Mouse (Mus musculus) kidney, postnatal 36 days (tissue): Measurements from ENCODE around the gene Pde4d.

Experiments used
- DNase-seq, 2 experiments: peaks; one replicate each; pipeline ENCODE4 v3.0.0; 2021 to 2022; ENCODE audit warnings: mixed read lengths in 2 of 2

Pde4d gene

DNA sequence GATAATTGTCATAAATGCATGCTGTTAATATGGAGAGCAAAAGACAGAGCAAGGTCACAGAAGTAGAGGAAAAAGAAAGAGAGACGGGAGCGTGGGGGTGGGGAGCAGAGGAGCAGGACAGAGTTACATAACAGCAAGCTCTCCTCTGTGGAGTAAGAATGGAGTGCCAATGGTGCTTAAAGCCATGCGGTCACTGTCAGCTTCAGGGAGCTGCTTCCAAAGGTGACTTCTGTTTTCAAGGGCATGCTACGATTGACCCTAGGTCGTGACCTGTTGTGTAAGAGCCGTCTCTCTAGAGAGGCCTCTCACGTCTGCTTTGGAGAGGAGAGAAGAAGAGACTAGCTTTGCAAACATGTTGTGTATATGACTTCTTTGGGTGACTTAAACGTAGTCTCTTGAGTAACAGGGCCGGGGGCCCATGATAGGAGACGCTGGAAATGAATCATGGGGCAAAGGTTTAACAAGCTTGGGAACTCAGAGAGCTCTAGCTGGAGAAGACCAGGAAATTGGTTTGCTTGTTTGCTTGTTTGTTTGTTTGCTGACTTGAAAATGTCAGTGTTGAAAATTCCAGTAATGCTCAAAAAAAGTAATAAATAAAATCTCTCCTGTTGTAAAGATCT is 1186.3 kb downstream of the Pde4d start:
- peak; percentile 52 for DNase-seq

DNA sequence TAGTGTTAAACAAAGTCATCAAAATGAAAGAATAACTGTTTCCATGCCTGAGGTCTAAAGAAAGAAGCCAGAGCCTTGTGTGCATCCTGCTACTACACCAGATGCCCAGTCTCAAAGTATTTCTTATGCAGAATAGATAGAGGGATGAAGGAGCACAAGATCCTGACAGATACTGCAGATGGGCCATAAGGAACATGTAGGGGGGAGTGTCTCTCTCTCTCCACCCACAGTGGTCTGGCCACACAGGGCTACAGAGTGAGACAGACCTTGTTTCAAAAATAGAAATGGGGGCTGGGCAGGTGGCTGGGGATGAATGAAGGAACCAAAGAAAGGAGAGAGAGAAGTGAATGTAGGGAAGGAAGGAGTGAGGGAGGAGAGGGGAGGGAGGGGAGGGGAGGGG is 1188.5 kb downstream of the Pde4d start:
- DNase-seq: no peak

DNA sequence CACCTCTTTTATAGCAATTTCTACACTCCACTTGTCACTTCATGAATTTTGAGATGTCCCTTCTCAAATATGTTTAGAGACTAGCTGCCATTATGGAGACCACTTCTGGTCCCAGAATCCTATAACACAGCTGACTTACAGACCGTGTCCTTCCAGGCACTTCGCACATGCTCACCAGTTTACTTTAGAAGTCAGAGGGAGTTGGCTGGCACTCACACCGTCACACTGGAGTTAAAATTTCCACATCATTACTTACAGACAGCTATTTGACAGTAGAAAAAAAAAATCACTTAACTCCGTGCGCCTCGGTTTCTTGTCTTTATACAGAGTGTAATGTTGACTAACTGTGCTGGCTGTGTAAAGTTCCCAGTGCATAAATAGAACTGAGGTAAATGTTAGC is 1189.5 kb downstream of the Pde4d start:
- DNase-seq: no peak

GRCm38 (mm10) chr13:109641562-109641961 is 1191.8 kb downstream of the Pde4d start:
- no peak for DNase-seq

- DNase-seq: no peak
Observed at GRCm38 (mm10) chr13:109643419-109643818, 1193.7 kb downstream of the Pde4d start.

DNA sequence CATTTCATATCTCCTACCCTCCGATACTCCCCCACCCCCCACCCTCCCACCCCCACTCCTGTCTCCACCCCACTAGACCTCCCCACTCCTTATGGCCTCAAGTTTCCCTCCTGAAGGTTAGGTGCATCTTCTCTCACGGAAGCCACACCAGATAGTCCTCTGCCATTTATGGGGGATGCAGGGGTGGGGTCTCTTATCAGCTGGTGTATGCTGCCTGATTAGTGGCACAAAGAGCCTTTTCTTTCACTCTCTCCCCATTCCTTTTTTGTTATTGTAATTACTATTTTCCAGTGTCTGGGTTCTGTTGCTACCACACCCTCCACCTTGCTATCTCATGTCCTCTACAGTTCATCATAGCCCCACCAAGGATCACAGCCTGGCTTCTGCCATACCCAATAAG is 1194.3 kb downstream of the Pde4d start:
- DNase-seq: no peak

GRCm38 (mm10) chr13:109645284-109645909 is 1195.6 kb downstream of the Pde4d start:
- no peak for DNase-seq

GRCm38 (mm10) chr13:109645910-109646284 is 1196.1 kb downstream of the Pde4d start:
- no peak for DNase-seq

DNA sequence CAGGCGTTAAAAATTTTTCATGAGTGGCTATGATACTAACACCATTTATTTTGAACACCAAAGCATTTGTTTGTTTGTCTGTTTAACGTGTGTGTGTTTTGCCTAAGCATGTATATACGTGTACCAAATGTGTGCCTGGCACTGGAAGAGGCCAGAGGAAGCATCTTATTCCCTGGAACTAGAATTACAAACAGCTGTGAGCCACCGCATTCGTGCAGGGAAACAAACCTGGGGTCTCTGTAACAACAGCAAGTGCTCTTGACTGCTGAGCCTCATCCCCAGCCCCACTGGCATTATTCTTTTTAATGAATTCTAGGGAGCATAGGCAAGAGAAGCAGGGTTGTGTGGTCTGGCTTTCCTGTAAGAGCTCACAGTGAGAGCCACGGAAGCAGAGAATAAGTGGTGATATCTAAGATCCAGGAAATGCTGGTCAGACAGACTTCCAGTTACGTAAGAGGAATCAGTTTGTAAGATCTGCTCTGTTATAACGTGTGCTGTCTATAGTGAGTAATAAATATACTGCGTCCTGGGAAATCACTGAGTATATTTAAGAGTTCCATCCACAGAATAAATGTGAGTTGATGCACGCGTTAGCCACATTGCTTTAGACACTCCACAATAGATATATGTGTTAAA is 1197.0 kb downstream of the Pde4d start:
- no peak for DNase-seq

DNA sequence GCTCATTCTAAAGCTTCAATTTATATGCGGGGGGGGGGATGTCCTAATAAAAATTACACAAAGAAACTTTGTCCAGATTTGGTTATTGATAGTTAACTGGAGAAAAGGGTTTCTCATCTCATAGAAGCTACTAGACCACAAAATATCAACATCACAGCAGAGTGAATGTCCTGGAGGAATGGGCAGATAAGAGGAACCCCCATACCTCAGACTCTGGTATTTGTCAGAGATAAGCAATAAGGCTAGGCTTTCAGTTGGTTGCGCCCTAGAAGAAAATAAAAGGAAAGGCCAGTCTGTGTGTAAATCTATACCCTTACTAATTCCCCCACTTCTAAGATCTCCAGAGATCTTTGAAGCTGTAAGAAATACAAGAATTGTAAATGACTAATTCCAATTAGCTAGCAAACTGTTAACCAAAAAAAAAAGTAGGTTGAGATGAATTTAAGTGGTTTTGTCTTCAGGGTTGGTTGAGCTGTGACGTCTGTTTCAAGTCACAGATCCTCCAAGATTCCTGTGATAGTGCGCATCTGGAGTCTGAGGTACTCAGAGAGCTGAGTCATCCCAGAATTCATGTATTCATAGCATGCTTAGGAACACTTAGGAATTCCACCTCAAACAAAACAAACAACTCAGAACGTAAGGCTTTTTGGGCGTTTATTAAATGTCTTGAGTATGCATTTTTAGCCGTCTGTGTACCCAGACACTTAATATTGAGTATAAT is 1197.9 kb downstream of the Pde4d start:
- DNase-seq: no peak

GRCm38 (mm10) chr13:109648311-109648710 is 1198.6 kb downstream of the Pde4d start:
- DNase-seq: no peak

- no peak for DNase-seq
Observed at GRCm38 (mm10) chr13:109651790-109652605, 1202.2 kb downstream of the Pde4d start.

DNA sequence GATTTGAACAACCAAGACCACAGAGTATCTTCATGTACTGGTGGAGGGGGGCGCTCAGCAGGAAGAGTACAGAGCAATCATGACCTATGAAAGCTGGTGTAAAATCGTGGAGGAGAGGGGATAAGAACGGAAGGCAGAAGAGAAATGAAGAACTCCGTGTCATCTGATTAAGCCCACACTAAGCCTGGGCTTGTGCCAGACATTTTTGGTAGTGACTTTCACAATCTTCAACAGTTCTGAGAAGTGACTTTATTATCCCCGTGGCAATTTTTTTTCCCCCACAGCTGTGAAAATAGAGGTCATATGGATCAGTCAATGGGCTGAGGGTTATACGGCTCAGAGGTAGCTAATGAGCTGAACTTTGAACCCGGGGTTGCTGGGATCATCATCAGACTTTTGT is 1202.9 kb downstream of the Pde4d start:
- no peak for DNase-seq

DNA sequence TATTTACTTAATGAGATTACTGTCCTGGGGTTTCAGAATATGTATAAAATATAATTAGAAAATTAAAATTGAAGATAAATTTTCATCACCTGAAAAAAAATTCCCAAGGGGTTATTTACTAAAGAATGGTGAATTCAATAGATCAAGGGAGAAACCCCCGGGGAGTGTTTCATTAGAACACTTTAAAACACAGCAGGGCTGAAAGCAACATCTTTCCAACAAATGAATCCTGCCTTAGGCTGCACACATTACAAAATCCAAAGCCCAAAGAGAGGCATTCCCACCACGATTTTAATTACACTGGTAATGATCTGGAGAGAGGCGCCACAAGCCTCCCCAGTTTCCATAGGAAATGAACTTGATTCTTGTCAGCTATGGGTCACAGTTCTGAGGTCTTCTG is 1205.6 kb downstream of the Pde4d start:
- DNase-seq: no peak

DNA sequence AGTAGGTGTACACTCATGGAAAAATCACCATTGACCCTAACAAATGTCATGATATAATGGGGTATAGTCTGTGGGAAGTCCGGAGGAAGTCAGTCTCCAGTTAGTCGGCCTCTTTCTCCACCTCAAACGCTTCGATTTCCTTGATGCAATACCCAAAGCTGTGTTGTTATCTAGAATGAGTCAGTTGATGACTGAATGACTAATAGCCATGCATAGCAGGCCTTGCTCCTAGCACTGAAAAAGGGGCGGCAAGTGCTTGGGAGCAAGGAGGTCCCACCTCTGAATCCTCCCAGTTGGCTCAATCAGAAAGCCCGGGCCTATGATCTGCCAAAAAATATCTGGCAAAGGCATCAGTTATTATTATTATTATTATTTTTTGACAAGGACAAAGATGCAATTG is 1209.4 kb downstream of the Pde4d start:
- peak in 1 of 2 experiments; percentile 44 for DNase-seq

DNA sequence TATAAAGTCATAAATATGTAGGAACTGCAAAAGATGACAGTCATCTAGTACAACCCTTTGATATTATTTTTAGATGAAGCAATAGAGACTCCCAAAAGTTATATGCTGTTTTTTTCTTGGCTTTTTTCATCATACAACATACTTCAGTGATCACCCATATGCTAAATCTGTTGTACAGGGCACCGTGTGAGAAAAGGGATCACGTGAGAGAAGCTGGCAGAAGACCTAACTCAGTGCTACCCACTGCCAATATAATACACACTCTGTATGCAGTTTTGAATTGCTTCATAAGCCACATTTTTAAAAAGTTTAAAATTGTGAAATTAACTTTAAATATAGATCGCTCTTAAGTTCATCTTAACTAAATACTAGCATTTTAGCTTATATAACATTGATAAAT is 1211.6 kb downstream of the Pde4d start:
- no peak for DNase-seq

DNA sequence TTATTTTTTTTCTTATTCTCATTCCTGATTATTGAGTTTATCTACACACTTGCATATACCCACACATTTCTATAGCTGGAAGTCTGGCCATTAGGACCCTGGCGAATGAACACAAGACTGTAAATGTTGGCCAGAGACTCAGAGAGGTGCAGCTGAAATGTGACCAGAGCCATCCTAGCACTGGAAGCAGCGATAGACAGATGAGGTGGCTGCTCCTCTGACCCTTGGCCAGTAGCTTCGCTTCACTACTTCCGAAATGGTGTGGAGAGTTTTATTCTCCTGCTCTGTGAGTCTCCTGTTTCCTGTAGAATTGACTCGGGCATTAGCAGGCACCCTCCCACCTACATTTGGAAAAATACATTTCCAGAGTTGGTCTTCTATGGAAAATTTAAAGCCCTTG is 1212.4 kb downstream of the Pde4d start:
- peak; percentile 66 to 70 for DNase-seq

DNA sequence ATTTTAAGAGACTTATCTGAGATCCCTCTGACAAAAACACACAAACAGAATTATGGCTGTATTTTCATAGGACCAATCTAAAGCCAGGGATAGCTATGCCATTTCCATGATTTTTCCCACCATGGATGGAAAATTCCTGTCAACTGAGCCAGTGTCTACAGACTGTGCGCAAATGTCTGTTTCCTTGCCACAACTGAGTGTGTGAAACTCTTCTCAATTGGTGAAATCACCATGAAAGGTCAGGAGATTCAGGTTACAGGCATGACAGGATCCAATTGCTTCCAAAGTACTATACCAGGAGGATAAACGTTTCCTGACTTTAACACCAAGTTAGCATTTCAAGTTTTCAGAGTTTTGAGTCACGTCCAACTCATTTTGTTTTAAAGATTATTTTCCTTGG is 1213.0 kb downstream of the Pde4d start:
- DNase-seq: no peak

DNA sequence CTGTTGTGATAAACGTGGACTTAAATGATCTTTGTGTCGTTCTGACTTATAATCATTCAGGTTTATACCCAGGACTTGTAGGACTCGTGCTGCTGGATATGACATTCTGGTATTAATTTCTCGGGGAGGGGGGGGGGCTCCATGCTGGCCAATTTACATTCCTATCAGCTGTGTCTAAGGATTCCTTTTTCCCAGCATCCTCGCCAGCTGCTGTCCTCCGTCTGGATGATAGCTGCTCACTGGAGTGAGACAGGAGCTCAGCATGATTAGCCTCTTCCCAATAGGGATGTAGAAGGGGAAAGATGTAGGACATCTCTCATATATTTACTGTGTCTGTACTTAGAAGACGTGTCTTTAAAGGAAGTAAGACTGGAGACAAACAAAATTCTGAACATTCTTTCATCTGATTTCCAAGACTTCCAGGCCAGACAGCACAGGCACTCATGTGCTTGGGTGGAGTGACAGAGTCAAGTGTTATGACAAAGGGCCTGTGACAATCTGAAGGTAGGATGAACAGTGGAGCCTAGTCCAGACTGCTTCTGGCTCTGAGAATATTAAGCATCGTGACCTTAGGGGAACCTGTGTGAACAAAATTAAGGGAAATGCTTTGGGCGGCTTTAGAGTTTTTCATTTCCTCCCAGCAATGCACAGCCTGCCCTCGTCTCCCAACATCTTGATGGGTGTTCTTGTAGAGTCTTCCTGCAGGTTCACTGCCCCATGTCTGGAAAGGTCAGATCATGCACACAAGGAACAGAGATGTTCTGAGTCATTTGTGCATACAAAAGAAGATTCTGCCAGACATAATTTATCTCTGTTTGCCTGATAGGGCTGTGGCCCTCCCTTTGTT is 1215.4 kb downstream of the Pde4d start:
- DNase-seq: peak in 1 of 2 experiments; percentile 67

- no peak for DNase-seq
Observed at GRCm38 (mm10) chr13:109665803-109666403, 1216.2 kb downstream of the Pde4d start.

DNA sequence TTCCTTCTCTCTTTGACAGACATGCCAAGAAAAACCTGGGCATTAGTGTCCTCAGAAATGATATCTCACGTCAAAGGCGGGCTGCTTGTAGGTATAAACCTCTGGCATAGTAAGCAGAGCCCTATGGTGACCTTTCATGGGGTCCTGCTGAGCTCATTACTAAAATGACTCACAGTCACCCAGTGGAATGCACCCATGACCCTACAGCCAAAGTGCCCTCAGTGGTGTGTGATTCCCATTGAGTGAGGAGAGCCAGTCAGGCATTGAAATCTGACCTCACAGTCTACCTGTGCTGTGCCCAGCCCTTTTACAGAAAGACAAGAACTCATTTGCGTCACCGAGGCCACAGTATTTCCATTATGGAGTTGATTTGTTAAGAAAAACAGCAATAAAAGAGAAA is 1220.2 kb downstream of the Pde4d start:
- DNase-seq: peak; percentile 37 to 47
